Mouse (Mus musculus): ENCODE measurements around the gene 1700013G24Rik. TPM values are rescaled to one million over a fixed set of nuclear protein-coding genes. Genes with fewer than 3 reads are reported as not detected.
A peak's percentile ranks its signal among the peaks of the same experiment; 100 is the strongest.

1700013G24Rik gene
- polyA plus RNA-seq, 1 experiment from 2014 or later = not detected

GRCm38 (mm10) chr4:137460676-137461075, 7.6 kb downstream of the 1700013G24Rik start:
- 60% methylated on average over 14 of the region's 14 CpGs for WGBS
- no peaks in the 10 kb centered on the region for H3K9me3 ChIP-seq
- H3K36me3 ChIP-seq = no peaks in the 10 kb centered on the region
- ATAC-seq (replicated peaks) = no peak
- no peak overlapping the region for H3K4me2 ChIP-seq (replicated peaks)
- H3K27ac ChIP-seq (replicated peaks) = no peak overlapping the region
- no peak overlapping the region for H3K9ac ChIP-seq (replicated peaks)
- no peak overlapping the region for H3K4me3 ChIP-seq
- no peaks in the 10 kb centered on the region for H3K27me3 ChIP-seq
- no peaks in the 10 kb centered on the region for H3K4me1 ChIP-seq

- Histone ChIP-seq H3K4me1 (no peaks in the 10 kb centered on the region), H3K4me2 (replicated peaks) (no peak overlapping the region), H3K36me3 (no peaks in the 10 kb centered on the region), H3K9me3 (no peaks in the 10 kb centered on the region), H3K27me3 (no peaks in the 10 kb centered on the region), H3K9ac (replicated peaks) (no peak overlapping the region), H3K4me3 (no peak overlapping the region), H3K27ac (replicated peaks) (no peak overlapping the region)
- no peak for ATAC-seq (replicated peaks)
- WGBS = 72% methylated on average over 4 of the region's 4 CpGs
Measured at GRCm38 (mm10) chr4:137461217-137461616, 8.1 kb downstream of the 1700013G24Rik start.

GRCm38 (mm10) chr4:137461981-137462690, 9.1 kb downstream of the 1700013G24Rik start:
- Histone ChIP-seq H3K27me3 (no peaks in the 10 kb centered on the region), H3K9ac (replicated peaks) (no peak overlapping the region), H3K4me2 (replicated peaks) (no peak overlapping the region), H3K4me1 (no peaks in the 10 kb centered on the region), H3K4me3 (no peak overlapping the region), H3K27ac (replicated peaks) (no peak overlapping the region), H3K9me3 (no peaks in the 10 kb centered on the region), H3K36me3 (no peaks in the 10 kb centered on the region)
- ATAC-seq (replicated peaks) = no peak
- 91% methylated on average over 16 of the region's 16 CpGs for WGBS

- H3K4me1 ChIP-seq = peaks cover 22% of the 10 kb centered on the region
- no peak overlapping the region for H3K27ac ChIP-seq (replicated peaks)
- WGBS = 75% methylated on average over 13 of the region's 13 CpGs
- no peak overlapping the region for H3K4me2 ChIP-seq (replicated peaks)
- peaks cover 4% of the 10 kb centered on the region; the same call in 1 of the 2 replicates for H3K27me3 ChIP-seq
- H3K9me3 ChIP-seq = no peaks in the 10 kb centered on the region
- H3K4me3 ChIP-seq = no peak overlapping the region
- ATAC-seq (replicated peaks) = no peak
- no peak overlapping the region for H3K9ac ChIP-seq (replicated peaks)
- no peaks in the 10 kb centered on the region for H3K36me3 ChIP-seq
Measured at GRCm38 (mm10) chr4:137465125-137465787, 12.2 kb downstream of the 1700013G24Rik start.

- Histone ChIP-seq H3K4me1 (peaks cover 22% of the 10 kb centered on the region), H3K27me3 (peaks cover 4% of the 10 kb centered on the region; the same call in 1 of the 2 replicates), H3K4me2 (replicated peaks) (no peak overlapping the region), H3K36me3 (no peaks in the 10 kb centered on the region), H3K27ac (replicated peaks) (0 out of 2 replicates have a peak overlapping the region, but pooled peaks have one; percentile 41), H3K9ac (replicated peaks) (no peak overlapping the region), H3K9me3 (no peaks in the 10 kb centered on the region), H3K4me3 (no peak overlapping the region)
- ATAC-seq (replicated peaks) = no peak
- whole genome bisulfite sequencing = 82% methylated on average over 4 of the region's 4 CpGs
Measured at GRCm38 (mm10) chr4:137466991-137467390, 13.9 kb downstream of the 1700013G24Rik start.

GRCm38 (mm10) chr4:137467525-137467924, 14.4 kb downstream of the 1700013G24Rik start:
- H3K9me3 ChIP-seq = no peaks in the 10 kb centered on the region
- H3K27ac ChIP-seq (replicated peaks) = 0 out of 2 replicates have a peak overlapping the region, but pooled peaks have one; percentile 41
- H3K4me3 ChIP-seq = no peak overlapping the region
- no peak overlapping the region for H3K9ac ChIP-seq (replicated peaks)
- 88% methylated on average over 2 of the region's 2 CpGs for WGBS
- H3K4me2 ChIP-seq (replicated peaks) = no peak overlapping the region
- H3K4me1 ChIP-seq = peaks cover 22% of the 10 kb centered on the region
- no peak for ATAC-seq (replicated peaks)
- H3K27me3 ChIP-seq = peaks cover 4% of the 10 kb centered on the region; the same call in 1 of the 2 replicates
- no peaks in the 10 kb centered on the region for H3K36me3 ChIP-seq

- H3K27me3 ChIP-seq = peaks cover 4% of the 10 kb centered on the region; the same call in 1 of the 2 replicates
- H3K9me3 ChIP-seq = no peaks in the 10 kb centered on the region
- peak within 1 kb of the TSS; percentile 96 for H3K4me2 ChIP-seq (replicated peaks)
- H3K27ac ChIP-seq (replicated peaks) = peak within 1 kb of the TSS; percentile 51; the same call in 1 of the 2 replicates
- H3K4me1 ChIP-seq = peaks cover 22% of the 10 kb centered on the region
- ATAC-seq (replicated peaks) = peak; percentile 85
- WGBS = 1% methylated on average over 69 of the region's 72 CpGs
- H3K36me3 ChIP-seq = no peaks in the 10 kb centered on the region
- peak within 1 kb of the TSS; percentile 47 for H3K4me3 ChIP-seq
- peak within 1 kb of the TSS; percentile 53 for H3K9ac ChIP-seq (replicated peaks)
Measured at GRCm38 (mm10) chr4:137468260-137469080, 15.4 kb downstream of the 1700013G24Rik start, which contains the start of gene Hspg2. Hspg2 (plus strand) TSS chr4:137468769.

GRCm38 (mm10) chr4:137469081-137469844, 16.2 kb downstream of the 1700013G24Rik start:
- Histone ChIP-seq H3K4me2 (replicated peaks) (peak overlapping the region; percentile 96), H3K36me3 (no peaks in the 10 kb centered on the region), H3K9ac (replicated peaks) (peak overlapping the region; percentile 53), H3K9me3 (no peaks in the 10 kb centered on the region), H3K4me1 (peaks cover 22% of the 10 kb centered on the region), H3K27me3 (peaks cover 4% of the 10 kb centered on the region; the same call in 1 of the 2 replicates), H3K4me3 (peak overlapping the region; percentile 47), H3K27ac (replicated peaks) (peak overlapping the region; percentile 51; the same call in 1 of the 2 replicates)
- ATAC-seq (replicated peaks) = no peak; the same call in none of the 2 replicates
- 4% methylated on average over 20 of the region's 20 CpGs for WGBS

- H3K9ac ChIP-seq (replicated peaks) = no peak overlapping the region
- WGBS = 32% methylated on average over 15 of the region's 15 CpGs
- H3K4me3 ChIP-seq = 0 out of 2 replicates have a peak overlapping the region, but pooled peaks have one; percentile 47
Measured at GRCm38 (mm10) chr4:137469845-137470692, 17.0 kb downstream of the 1700013G24Rik start.

GRCm38 (mm10) chr4:137470701-137471317, 17.7 kb downstream of the 1700013G24Rik start:
- peaks cover 22% of the 10 kb centered on the region for H3K4me1 ChIP-seq
- H3K36me3 ChIP-seq = no peaks in the 10 kb centered on the region
- ATAC-seq (replicated peaks) = no peak
- H3K4me2 ChIP-seq (replicated peaks) = no peak overlapping the region
- no peak overlapping the region for H3K4me3 ChIP-seq
- WGBS = 70% methylated on average over 9 of the region's 9 CpGs
- no peak overlapping the region for H3K9ac ChIP-seq (replicated peaks)
- H3K27ac ChIP-seq (replicated peaks) = no peak overlapping the region
- no peaks in the 10 kb centered on the region for H3K9me3 ChIP-seq
- peaks cover 4% of the 10 kb centered on the region; the same call in 1 of the 2 replicates for H3K27me3 ChIP-seq

More at GRCm38 (mm10) chr4:137469845-137470692, 17.0 kb downstream of the 1700013G24Rik start:
- Histone ChIP-seq H3K4me1 (peaks cover 22% of the 10 kb centered on the region), H3K27me3 (peaks cover 4% of the 10 kb centered on the region; the same call in 1 of the 2 replicates), H3K36me3 (no peaks in the 10 kb centered on the region), H3K9me3 (no peaks in the 10 kb centered on the region), H3K27ac (replicated peaks) (no peak overlapping the region), H3K4me2 (replicated peaks) (peak overlapping the region; percentile 96)
- ATAC-seq (replicated peaks) = no peak

All from forebrain, embryonic 15.5 days (tissue).